Mouse (Mus musculus) cerebellum, adult 18-20 months (tissue): ENCODE results near the gene Pcsk7.

ENCODE experiments used
- DNase-seq, 2 experiments: peaks; one replicate each; pipeline ENCODE4 v3.0.0; 2021

Gene Pcsk7

DNA sequence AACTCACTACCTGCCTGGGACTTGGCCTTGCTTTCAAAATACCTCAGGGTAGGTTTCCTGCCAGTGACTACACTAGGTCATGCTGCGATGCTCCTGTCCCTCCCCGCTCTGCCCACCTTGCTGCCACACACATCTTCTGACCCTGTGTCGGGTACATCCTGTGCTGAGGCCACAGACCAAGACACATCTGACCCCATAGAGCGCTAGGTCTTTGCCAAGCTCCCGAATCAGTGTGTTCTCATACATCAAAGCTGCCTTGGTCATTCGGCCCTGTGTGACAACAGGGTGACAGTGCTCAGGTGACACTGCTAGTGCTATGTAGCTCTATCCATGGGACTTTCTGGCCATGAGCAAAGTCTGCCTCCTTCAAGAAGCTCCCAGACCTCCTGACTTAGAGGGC, 33.5 kb downstream of the Pcsk7 start:
- no peak for DNase-seq

DNA sequence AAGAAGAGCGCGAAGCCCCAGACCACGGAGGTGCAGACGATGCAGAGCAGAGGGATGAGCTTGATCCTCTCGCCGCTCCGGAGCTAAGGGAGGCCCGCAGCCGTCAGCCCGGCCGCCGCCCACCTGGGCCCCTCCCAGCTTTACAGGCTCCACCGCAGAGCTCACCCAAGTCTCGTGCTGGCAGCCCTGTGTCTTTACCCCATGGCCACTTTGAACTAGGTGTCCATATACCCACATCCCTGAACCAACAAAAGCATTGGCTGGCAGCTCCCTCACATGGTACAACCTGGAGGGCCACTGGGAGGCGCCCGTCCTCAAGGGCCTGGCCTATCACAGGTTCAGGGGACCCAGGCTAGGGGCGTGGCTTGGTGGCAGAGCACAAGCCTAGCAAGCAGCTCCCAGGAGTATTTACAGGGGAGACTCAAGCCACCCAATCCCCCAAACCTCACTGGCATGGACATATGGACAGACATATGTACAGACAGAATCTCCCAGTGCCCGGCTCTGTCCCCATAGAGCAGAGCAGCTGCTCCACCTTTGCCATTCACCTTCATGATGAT, 35.1 kb downstream of the Pcsk7 start:
- peak in 1 of 2 experiments; percentile 54 for DNase-seq

DNA sequence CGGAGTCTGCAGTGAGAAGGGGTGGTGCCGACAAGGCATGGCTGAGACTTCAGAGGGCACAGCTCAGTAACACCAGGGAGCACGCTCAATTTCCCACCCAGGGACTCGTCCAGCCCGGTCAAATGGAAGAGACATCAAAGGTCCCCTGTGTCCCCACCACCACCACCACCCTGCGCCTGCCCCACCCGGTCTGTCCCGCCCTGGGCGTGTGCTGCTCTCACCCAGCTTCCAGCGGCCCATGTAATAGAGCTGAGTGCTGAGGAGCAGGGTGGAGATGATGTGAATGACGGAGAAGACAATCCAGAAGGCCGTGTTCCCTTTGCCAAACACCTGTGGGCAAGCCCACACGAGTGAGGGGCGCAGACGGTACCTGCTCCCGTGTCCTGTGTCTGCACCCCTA, 36.2 kb downstream of the Pcsk7 start:
- DNase-seq, result no peak

GRCm38 (mm10) chr9:45942916-45943315, 36.6 kb downstream of the Pcsk7 start:
- no peak for DNase-seq

DNA sequence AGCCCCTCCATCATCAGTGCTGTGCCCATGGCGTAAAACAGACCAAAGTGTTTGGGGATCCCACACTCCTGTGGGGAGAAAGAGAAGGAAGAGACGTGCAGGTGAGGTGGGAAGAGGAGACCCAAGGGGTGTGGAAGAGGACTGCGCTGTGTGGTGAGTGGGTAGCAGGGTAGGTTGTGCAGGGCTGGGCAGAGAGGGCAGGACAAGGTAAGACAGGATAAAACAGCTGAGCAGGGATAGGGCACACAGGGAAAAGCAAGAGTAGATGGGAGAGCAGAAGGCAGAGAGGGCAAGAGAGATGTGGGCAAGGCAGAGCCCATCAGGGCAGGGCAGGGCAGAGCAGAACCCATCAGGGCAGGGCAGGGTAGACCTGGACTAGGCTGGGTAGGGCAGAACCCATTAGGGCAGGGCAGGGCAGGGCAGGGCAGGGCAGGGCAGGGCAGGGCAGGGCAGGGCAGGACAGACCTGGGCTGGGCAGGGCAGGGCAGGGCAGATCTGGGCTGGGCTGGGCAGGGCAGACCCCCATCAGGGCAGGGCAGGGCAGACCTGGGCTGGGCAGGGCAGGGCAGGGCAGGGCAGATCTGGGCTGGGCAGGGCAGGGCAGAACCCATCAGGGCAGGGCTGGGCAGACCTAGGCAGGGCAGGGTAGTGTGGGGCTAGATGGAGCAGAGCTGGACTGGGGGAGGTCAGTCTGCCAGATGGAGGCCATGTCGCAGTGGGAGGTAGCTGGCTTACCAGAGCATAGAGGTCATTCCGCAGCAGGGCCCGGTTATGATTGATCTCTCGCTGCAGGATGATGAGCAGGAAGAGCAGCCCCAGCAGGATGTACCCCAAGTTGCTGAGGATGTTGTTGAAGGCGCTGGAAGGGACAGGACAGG, 37.6 kb downstream of the Pcsk7 start:
- DNase-seq, result peak; percentile 57 to 61

DNA sequence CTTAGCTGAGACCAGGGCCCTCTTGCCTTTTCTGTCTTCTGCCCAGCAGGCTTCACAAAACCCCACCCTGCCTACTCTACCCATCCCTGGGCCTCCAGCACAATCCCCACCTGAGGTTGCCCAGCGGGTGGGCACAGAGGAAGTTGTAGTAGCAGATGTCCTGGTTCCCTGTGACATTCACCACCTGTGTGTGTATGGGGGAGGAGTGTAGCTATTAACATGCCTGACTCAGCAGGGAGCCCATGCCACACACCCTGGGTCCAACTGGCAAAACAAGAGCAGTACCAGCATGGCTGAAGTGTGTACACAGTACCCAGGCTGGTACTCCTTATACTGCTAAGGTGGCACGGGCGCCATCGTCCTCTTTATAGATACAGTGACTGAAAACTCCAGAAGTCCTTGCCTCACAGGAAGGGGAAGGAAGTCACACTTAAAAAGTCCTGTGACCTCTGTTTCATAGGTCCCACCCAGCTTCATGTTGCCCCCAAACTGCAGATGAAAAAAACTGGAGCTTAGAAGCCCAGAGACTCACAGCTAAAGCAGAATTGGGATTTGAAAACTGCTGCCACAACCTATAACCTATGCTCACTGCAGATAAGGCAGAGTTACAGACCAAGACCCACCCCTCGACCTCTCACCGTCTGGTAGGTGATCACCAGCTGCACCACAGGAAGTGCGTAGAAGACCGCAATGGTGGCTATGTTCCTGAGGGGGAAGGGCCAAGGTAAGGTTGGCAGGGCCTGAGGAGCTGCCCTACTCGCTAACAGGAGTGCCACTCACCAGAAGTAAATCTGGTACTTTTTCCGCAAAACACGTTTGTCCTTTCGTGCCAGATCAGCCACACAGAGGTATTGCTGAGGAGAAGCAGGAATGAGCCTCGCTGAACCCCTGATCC, 38.5 kb downstream of the Pcsk7 start:
- DNase-seq, result peak; percentile 57 to 64

DNA sequence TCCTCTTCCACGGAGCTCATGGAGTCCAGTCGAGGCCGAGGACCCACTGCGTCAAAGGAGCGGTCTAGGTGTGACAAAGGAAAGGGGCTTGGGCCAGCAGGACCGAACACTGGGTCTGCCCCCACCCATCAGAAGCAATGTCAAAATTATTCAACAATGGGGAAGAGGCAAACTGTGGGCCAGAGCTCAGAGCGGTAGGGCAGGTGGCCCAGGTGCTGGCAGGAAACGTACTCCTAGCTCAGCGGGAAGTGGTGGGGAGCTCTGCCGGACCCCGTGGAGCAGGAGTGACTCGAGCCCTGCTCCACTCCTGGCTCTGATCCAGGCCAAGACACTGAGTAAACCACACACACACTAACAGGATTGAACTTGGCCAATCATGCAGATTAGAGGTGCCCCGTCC, 39.4 kb downstream of the Pcsk7 start:
- DNase-seq, result peak; percentile 61 to 69

DNA sequence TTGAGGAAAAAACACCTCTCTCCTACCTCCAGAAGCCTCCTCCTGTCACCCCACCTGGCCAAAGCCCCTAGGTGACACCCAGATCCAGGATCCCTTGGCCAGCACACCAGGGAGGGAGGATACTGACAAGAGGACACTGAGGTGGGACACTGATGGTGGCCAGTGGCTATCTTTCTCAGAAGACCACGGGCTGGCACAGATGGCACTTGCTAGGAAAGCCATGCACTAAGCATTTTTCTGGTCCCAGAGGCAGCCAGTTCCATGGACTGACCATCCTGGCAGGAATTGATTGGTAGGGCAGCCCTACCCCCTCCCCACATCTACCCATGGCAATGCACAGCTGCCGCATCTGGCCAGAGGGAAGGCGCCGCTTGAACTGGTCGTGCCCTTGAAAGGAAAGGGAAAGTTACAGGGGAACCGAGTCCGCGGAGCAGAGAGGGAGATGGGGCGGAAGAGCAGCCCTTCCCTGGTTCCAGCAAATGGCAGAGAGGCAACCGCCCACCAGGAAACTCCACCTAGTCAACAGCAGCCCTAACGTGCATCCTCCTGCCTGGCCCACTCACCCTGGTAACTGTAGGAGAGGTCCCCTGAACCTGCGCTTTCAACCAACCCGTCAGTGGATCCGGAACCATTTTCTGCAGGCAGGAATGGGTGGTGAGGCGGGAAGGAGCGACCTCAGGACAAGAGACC, 40.0 kb downstream of the Pcsk7 start:
- DNase-seq, result no peak

DNA sequence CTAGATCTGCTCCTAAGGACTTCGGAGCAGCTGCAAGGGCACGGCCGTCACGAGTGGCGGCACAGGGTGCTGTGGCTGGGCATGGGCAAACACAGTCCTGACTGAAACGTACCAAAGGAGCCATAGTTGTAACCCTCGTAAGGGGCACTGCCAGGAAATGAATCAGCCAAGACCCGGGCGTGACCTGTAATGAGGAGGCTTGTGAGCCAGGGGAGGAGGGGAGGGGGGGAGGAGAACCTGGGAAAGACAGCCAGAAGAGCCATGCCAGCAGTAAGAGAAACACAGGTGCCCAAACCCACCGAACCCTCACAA, 40.5 kb downstream of the Pcsk7 start:
- no peak for DNase-seq

- DNase-seq, result no peak
Measured at GRCm38 (mm10) chr9:45952057-45952456, 45.8 kb downstream of the Pcsk7 start.

- DNase-seq, result no peak
Measured at GRCm38 (mm10) chr9:45952890-45953289, 46.6 kb downstream of the Pcsk7 start.

GRCm38 (mm10) chr9:45953511-45954293, 47.4 kb downstream of the Pcsk7 start:
- no peak for DNase-seq

GRCm38 (mm10) chr9:45954294-45955106, 48.2 kb downstream of the Pcsk7 start:
- peak in 1 of 2 experiments; percentile 58 for DNase-seq

DNA sequence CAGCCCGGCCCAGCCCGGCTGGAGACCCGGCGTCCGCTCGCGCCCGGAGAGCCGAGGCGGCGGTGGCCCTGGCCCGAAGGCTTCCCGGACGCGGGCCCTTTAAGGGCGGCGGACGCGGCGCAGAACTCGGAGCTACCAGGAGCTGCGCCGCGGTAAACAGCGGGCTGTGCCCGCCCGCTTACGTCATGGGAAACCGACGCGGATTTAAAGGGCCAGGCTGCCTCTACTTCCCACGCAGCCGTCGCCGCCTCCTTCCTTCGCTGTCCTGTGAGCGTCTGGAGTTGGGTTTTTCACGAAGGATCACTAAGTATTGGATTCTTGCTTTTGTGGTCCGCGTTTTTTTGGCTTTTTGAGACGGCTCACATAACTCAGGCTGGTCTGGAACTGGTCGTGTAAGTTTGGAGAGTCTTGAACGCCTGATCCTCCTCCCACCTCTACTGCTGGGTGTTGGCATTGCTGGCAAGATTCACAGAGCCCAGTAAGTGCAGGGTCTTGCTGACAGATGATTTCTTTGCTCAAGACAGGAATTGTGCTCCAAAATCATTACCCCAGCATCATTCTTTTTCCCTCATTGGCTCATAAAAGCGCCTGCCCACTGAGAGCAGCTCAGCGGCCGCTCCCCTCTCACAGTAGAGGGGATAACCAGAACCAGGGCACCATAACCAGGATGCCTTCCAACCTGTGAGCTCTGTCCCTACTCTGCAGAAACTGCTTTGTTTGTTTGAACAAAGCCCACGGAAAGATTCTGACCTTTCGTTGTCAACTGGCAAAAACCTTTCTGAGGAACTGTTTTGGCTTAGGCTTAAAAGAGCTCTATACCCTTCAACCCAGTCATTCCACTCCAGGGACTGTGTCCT, 49.0 kb downstream of the Pcsk7 start, which contains the start of gene Sidt2:
Sidt2 (minus strand) TSS at position 152 of the 857 bp plus-strand sequence.
- DNase-seq, result peak; percentile 92 to 93

GRCm38 (mm10) chr9:45958023-45958670, 51.9 kb downstream of the Pcsk7 start:
- DNase-seq, result no peak

- no peak for DNase-seq
Measured at GRCm38 (mm10) chr9:45958851-45959250, 52.6 kb downstream of the Pcsk7 start.

DNA sequence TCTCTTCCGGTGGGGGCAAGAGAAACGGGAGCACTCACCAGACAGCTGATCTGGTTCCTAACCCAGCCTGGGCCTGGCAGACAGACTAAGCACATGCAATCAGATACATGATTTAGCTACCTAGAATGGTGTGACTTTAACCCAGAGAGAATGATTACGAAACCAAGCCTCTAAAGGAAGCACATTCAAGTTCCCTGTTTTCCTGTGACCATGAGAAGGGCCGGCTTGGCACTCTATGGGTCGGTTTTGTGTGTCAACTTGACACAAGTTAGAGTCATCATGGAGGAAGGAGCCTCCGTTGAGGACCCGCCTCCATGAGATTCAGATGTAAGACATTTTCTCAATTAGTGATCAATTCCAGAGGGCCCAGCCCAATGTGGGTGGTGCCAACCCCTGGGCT, 53.4 kb downstream of the Pcsk7 start:
- DNase-seq, result no peak

DNA sequence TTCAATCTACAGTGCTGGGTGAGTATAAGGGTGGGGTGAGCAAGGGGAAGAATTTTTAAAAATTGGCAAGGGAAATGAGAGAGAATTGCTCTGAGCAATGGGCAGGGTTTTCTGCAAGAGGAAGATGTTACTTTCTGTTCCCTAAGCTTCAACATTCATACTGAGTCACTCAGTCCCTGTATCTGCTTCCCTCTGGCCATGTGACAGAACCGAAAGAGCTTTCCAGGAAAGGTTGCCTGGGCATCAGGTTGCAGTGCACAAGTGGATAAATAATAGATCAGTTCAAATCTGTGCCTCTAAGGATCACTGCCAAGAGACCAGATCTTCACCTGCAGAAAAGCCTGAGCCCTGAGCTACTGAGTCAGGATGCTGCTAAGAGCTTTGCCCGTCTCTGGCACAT, 55.6 kb downstream of the Pcsk7 start:
- peak in 1 of 2 experiments; percentile 61 for DNase-seq

DNA sequence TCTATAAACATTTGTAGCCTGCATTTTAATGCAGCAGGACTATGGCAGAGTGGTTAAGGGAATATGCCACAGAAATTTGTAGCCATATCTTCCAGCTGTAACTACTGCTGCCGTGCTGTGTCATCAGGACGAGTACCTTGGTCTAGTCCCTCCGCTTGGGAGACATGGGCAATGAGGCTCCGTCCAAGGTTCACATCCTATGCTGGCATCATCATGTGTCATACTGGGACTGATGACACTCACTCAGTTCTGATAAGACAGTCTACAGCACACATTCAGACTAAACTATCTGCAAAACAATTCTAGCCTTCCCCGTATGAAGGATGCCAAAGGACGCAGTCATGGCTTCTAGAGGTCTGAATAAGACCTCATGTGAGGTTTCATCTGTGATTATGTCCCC, 57.3 kb downstream of the Pcsk7 start:
- DNase-seq, result no peak

DNA sequence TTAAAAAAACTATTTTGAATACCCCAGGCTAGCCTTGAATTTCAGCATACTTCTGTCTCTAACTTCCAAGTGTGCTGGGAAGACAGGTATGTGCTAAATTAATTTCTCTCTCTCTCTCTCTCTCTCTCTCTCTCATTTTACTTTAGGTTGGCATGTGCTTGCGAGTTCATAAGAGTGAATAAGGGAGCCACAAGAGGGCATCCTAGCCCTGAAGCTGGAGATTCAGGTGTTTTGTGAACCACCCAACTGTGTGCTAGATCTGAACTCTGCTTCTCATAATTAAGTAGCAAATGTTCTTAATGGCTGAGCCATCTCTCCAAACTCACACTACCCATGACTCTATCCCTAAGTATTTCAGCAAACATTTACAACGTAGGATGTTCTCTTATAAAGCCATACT, 70.6 kb downstream of the Pcsk7 start:
- DNase-seq, result no peak
